Mouse (Mus musculus): ENCODE measurements around the gene Zfp385b.
"Not testable (repeated sequence)": the region's sequence is repeated elsewhere in the genome, so short reads cannot be mapped to it uniquely, and the experiment has no call there.

Gene Zfp385b

DNA sequence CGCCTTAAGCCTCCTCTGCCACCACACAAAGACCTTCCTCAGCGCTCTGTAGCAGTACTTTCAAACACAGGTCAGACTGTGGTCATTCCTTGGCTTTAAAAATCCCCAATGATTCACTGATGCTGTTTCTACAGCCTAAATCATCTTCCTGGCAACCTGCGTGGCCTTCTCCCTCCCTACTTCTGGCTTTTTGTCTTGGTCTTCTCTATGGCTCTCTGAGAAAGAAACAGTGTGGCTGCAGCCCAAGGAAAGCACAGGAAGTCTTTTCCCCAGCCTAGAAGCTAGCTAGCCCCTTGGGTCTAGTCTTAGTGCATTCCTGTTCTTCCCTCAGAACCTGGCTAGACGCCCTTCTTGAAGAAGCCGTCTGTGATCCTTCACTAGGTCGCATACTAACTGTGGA, 359.4 kb downstream of the Zfp385b start:
- DNase-seq (ENCODE audit: low spot score in 2 of 2), result no peak

DNA sequence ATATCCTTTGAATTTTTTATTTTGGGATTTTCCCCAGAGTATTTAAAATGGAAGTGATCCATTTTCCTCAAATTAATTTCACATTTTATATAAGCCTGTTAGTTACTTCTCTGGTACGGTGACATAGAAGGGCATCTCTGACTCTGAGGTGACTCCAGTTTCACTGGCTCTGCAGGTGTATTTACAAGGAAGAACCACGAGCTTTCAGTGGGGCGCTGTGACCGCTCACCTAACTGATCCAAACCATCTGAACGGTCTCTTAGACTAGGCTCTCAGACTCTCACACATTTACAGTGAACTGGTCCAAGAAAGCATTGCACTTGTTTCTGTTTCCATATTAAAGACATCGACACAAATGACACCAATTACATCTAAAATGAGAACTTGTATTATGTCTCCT, 361.0 kb downstream of the Zfp385b start:
- no peak for DNase-seq (ENCODE audit: low spot score in 2 of 2)

DNA sequence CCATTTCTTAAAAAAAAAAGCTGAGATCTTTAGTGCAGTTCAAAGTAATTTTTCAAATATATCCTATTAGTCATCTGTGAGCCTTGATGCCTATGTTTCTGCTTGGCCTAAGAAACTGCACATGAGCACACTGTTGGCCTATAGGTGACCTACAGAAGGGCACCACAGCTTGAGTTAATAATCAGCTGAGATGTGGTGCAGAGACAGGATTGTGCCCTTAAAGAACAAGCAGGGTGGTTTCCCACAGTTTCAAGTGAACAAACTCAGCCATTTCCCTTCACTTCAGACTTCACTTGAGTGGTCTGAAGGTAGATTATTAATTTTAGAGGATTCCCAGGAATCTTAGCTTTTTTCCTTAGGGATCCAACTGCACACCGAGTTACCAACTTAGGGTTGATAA, 362.3 kb downstream of the Zfp385b start:
- no peak for DNase-seq (ENCODE audit: low spot score in 2 of 2)

DNA sequence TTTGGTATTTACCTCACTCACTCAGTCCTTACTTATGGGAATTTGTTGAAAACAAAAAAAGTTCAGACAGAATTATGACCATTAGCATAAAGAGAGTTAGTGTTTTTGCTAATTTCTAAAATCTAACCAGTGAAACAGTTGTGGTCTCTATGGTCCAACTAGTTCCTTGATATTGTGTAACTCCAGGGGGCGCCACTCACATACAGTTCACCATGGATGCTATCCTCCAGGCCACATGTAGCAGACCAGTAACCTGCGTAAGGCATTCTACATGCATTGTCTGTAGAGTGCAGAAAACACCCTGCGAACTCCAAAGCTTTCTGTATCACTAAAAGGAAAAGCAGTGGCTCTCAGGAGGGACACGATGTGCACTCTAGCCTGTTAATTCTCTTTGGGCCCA, 362.8 kb downstream of the Zfp385b start:
- DNase-seq (ENCODE audit: low spot score in 2 of 2), result peak; percentile 16 to 24

DNA sequence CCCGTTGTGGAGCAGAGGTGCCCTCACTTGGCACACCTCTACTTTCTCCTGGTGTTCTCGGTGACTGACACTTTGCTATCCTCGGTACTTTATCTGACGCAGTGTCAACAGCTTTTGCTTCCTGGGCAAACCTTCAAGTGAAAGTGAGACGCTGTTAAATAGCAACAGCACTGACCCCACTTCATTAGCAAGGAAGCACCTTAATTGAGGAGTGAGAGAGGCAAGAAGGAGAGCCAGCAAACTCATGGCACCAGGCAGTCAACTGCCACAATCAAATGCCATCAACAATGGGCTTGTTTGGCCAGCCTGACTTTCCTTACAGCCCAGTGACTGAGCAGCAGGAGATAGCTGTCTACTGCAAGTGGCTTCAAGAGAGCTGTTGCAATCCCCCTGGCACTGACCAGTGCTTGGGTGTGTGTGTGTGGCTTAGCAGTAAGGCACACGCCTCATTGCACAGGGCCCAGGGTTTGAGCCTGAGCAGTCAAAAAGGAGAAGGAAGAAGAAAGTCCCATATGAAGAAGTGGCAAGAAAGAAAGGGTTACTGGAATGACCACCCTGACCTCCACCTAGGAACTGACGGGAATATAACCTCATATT, 365.0 kb downstream of the Zfp385b start:
- DNase-seq (ENCODE audit: low spot score in 2 of 2), result no peak

DNA sequence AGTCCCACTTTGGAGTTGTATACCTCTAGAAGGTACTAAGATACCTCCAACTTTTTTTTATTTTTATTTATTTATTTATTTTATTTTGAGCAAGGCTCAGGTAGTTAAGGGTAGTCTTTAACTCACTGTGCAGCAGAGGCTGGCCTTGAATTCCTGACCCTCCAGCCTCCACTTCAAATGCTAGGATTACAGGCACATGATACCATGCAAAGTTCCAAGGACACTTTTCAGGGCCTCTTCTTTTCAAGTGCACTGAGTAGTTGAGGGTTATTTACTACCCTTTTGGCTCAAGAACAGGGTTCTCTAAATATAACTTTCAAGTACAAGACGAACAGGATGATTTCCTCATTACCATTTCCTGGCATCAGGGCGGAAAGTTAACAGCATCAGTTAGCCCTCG, 365.7 kb downstream of the Zfp385b start:
- DNase-seq (ENCODE audit: low spot score in 2 of 2), result no peak

DNA sequence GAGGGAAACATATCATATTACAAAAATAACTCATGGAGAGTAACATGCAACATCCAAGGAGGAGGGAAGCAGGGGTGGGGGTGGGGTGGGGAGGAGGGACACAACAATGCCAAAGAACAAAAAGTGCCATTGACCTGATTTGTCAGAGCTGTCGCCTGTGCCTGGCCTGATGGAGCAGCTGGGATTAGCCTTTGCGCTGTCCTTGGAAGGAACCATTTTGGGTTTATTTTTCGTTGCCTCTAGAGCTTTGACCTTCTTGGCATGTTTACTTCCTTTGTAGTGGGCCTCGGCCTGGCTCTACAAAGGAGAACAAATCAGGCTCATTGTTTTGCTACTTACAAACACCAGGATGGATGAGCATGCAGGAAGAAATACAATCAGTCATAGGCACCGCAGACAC, 369.4 kb downstream of the Zfp385b start:
- DNase-seq (ENCODE audit: low spot score in 2 of 2), result not testable (repeated sequence)

DNA sequence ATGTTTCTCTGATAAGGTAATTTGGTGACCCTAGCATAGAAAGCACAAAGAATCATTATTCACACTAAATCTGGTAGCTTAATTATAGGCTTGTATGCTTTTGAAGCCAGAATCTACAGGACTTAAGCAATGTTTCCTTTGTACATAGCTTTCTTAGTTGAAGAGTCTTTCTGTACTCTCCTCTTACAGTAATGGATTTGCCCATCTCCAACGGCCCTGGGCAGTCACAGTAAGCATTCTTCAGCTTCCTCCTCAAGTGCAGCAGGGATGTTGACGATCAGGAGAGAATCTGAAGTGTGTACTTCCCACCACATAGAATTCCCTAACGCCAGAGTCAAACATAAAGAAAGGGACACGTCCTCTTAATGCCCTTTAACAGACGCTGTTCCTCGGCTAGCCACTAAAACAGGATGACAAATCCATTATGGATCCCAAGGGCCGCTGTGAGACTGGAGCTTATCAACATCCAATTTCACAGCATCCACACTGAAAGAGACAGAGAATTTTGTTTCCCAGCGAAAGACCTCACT, 370.4 kb downstream of the Zfp385b start:
- DNase-seq (ENCODE audit: low spot score in 2 of 2), result no peak

DNA sequence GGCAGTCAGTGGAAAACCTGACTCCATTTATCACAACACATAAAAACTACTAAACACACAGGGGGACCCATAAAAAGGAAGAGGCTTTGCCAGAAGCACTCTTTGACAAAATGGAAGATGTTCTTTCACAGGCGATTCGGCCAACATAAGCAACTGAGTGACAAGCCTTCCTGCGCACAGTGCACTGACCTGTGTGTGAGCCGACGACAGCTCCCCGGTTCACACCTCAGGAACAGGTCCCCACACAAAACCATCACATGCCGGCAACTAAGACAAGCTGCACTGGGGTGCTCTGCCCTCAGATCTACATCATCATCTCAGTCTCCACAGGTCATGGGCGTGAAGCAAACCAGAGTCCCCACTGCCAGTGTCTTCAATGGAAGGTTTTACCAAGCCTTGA, 375.2 kb downstream of the Zfp385b start:
- DNase-seq (ENCODE audit: low spot score in 2 of 2), result no peak

DNA sequence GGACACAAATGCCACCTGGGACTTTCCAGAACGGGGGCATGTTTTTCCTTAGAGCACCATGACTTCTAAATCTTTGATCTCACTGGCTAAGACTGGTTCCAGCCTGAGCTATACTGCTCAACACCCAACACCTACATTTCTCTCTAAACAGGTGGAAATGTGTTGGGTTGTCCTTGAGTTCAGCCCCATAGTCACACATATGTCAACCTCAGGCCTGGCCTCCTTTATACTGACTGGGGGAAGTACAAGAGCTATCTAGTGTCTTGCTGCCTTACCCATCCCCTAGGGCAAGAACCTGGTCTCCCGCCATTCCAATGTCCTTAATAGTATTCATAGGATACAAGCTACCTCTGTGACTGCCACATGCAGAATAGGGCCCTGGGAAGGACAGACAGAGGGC, 378.8 kb downstream of the Zfp385b start:
- DNase-seq (ENCODE audit: low spot score in 2 of 2), result no peak

DNA sequence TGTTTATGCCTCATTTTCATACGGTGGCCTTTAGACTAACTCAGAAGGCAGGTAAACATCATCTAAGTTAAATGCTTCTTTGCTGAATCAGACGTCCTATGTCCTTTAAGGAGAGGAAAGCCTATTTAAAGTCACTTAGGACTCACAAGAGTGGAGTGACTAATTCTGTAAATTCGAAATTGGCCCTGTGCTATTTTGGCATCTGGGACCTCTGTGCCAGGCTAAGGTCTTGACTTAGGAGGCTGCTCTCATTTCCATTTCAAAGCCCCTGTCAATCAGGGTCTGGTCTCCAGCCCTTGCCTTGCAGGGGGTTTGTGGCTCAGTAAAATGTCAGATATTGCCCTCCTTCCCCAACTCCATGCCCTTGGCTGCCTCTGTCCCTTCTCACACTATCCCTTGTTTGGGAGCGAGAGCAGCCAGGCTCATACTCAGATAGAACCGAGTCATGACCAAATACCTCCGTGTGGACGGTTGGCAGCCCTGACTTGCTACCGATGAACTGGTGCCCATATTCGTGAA, 383.1 kb downstream of the Zfp385b start:
- DNase-seq (ENCODE audit: low spot score in 2 of 2), result no peak

DNA sequence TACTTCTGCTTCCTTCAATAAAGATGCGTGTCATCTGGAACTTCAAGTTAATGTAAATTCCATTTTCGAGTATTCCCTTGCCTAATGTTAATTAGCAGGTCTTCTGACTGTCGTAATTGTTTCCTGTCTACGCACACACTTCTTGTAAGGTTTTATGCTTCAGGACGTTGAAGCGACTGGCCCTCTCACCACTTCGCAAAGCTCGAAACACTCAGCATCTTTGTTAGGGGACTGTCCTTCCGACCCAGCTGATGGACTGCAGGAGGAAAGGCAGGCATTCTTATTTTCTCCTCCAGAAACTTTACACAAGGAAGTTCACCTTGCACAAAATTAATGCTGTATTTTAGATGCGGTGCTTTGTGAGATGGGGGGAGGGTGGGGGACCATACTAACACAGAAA, 400.0 kb downstream of the Zfp385b start:
- DNase-seq (ENCODE audit: low spot score in 2 of 2), result no peak

DNA sequence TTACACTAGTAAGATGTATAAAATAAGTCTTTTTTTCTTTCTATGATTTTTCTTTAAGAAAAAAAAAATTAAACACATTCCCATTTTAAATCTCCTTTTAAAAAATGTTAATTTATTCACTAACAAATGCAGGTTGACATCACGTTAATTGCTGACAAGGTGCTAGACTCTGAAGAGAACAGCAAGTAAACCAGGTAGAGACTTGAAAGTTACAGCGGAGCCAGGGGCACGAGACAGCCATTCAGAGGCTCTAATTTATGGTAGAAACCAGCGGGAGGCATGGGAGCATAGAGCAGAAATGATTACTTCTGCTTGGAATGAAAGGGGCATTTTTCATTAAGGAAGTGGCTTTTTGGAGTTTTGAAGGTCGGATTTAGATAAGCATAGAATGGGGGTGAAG, 401.4 kb downstream of the Zfp385b start:
- no peak for DNase-seq (ENCODE audit: low spot score in 2 of 2)

DNA sequence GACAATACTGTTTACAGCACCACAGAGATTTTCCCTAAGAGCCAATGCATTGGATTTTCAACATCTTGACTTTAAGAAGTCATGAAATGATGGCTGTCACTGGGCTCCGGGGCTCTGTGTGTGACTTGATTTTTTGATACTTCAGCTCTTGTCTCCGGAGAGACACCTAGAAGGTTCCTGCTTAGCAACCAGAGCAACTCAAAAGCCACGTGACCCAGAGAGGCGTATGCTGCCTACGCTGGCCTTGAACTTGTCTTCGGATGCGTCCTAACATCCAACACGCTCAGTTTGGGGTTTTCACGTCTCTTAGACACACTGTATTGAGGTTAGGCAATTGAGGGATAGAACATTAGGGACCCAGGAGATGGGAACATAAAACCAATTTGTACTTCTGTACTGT, 407.3 kb downstream of the Zfp385b start:
- no peak for DNase-seq (ENCODE audit: low spot score in 2 of 2)

DNA sequence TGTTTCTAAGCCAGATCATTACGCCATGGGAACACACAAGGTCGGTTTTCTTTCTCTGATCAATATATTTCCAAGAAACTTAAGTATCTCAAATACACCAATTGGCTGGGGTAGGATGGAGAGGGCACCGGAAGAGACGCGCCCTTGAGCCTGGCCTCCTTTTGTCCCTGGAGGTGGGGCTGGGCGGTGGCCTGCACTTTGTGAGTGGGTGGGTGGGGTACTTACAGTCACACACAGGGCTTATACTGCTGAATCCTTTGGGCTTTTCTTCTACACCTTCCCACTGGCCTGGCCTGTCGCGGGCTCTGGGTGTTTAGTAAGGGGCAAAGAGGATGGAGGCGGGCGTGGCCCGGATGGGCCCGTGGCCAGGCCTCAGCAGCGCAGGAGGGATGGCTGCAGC, 407.8 kb downstream of the Zfp385b start:
- no peak for DNase-seq (ENCODE audit: low spot score in 2 of 2)

DNA sequence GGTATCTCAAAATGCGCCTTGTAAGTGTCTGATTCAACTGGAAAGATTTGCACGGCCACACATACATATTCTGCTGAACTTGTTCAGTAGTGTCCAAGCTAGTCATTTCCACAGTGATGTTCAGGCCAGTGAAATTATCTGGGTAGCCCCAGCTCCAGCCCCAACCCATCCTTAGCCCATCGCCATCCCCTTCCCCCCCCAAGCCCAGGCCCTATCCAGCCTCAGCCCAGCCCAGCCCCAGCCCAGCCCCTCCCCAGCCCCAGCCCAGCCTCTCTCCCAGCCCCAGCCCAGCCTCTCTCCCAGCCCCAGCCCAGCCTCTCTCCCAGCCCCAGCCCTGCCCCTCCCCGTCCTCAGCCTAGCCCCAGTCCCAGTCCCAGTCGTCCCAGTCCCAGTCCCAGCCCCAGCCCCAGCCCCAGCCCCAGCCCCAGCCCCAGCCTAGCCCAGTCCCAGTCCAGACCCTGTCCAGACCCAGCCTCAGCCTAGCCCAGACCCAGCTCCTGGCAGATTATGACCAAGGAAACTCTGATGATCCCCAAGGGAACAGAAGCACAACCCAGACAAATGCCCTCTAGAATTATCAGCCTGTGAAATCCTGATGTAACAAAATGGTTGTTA, 409.8 kb downstream of the Zfp385b start:
- DNase-seq (ENCODE audit: low spot score in 2 of 2), result no peak

DNA sequence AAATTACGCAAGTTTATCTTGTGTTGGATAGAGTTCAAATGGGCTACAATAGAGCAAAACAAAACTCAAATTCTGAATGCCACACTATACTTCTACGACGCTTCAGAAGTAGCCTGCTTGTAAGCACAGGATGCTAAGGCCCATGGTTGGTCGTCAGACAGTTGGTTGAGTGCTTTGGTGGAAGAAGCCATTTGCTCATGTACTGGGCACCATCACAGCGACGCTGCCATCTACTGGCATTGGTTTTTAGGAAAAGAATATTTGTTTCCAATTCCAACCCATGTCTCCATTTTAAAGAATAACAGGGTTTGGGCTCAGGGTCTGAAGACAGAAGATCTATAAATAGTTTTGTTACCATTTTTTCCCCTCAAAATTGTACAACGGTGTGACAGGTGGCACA, 410.5 kb downstream of the Zfp385b start:
- no peak for DNase-seq (ENCODE audit: low spot score in 2 of 2)

DNA sequence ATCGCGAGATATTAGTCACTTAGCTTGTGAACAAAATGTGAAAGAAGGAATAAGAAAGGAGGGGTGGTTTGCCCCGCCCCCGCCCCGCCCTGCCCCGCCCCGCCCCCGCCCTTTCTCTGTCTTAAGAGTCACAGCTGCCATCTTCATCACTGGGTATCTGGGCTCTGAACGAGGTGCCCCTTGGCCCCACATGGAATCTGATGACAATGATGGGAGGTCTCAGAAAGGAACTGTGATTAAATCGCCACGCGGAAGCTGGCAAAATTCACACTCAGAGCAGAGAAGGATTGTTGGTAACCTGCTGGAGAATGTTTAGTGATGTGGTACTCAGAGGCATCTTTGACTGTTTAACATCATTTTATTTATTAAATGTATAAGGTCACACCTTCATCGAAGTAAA, 417.1 kb downstream of the Zfp385b start:
- DNase-seq (ENCODE audit: low spot score in 2 of 2), result no peak

DNA sequence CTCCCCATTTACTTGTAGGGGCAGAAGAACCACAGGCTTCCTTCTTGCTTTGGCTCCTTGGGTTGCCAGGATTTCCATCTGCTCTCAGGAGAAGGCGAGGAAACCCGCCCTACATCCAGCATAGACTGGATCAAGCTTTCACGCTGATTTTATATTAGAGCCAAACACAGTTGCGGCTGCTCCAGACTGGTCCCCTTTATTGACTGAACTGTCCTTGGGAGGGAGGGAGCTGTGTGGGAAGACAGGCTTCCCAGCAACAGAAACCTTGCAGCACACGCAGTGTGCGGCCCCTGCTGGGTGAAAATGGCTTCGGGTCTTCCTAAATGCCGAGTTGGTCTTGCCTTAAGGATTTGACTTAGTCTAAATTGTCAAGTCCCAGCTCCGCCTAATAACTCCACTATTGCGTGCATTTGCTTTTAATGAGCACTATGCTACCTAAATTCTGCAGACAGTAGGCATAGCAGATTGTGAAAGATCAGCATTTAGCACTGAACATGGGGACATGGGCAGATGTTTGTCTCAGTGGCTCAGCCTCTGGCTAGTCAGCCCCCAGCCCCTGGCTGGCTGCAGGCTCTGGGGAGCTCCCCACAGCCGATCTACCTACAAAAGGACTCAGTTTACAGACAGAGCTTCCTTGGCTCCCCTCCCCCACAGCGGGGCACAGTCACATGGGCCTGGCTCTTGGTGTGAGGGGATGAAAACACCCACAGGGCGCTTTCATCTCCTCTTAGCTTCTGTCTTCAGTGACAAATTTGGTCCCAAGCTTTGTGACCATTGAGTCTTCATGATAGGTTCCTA, 417.8 kb downstream of the Zfp385b start:
- no peak for DNase-seq (ENCODE audit: low spot score in 2 of 2)

DNA sequence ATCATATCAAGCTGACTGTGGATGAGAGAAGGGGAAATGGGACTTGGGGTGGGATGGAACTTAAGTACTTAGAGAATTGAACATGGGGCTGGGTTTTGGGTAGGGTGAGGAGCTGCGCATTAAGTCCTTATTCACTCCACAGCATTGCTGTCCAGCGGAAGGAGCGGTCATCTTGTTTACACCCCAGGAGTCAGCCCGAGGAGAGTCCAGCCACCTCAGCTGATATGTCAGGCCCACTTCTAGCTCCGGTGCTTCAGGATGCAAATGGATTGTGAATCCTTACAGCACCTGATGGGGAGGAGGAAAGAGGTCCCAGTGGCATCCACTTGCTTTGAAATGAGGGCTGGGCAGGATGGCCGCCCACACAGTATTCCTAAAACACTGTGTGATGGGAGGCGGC, 425.6 kb downstream of the Zfp385b start:
- DNase-seq (ENCODE audit: low spot score in 2 of 2), result no peak

DNA sequence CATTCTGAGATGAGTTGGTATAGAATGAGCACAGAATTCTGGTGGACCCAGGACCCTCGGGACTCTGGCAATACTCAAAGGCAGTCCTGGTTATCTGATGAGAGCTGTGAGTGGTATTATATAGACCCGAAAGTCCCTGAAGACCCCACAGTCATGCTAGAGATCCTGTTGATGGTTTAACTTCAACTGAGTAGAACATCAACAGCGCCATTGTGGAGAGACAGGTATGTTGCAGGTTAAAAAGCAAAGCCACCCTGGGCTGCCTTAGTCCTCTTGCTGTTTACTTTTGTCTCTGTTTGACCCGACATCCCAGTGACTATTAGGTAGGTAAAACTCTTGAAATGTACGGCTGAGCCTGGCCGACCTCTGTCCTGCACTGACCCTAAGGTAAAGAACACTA, 431.3 kb downstream of the Zfp385b start:
- no peak for DNase-seq (ENCODE audit: low spot score in 2 of 2)

DNA sequence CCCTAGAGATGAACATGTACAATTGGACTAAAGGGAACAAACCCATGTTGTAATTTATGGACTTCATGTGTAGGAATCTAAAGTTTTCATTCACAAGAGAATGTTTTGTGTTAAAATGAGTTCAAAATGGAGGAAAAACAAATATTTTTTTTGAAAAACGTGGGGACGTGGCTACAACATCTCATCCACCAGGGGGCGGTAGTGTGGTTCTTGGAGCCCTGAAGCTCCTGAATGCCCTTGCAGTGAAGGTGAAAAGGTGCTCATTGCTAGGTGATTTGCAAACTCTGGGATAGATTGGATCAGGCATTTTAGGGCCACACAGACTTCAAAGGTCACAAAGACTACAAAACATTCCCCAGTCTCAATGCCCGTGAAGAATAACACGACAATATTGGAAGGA, 432.9 kb downstream of the Zfp385b start:
- DNase-seq (ENCODE audit: low spot score in 2 of 2), result peak; percentile 18 to 38

DNA sequence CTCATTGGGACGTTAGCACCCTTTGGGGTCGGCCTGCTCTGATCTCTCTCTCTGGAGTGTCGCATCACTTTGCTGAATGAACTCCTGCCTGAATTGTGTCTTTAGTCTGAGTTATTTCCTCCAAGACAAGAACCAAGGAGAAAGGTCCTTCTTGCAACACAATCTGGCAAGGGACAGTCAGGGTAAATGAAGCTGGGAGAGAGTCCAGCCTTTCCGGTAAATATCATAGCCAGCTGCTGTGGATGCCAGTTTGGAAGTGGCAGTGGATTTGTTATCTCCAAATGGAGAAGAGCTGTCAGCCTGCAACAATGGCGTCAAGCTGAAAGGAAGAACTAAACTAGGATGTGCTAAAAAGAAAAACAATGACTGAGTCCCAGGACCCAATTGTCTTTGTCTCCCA, 436.7 kb downstream of the Zfp385b start:
- DNase-seq (ENCODE audit: low spot score in 2 of 2), result no peak

Data from frontal cortex, postnatal 25 days (tissue).